Mouse (Mus musculus) heart, postnatal 0 days (tissue): ENCODE results near the gene Srm.

Experiments used
- CTCF ChIP-seq: IDR thresholded peaks from 2 replicates; pipeline ENCODE4 v1.5.1; 2016; ENCODE audit warnings: antibody characterized with exemption, control low read depth, low read depth
- EP300 ChIP-seq: IDR thresholded peaks from 2 replicates; pipeline ENCODE4 v1.6.1; 2016; ENCODE audit warnings: antibody characterized with exemption, low read depth

DNA sequence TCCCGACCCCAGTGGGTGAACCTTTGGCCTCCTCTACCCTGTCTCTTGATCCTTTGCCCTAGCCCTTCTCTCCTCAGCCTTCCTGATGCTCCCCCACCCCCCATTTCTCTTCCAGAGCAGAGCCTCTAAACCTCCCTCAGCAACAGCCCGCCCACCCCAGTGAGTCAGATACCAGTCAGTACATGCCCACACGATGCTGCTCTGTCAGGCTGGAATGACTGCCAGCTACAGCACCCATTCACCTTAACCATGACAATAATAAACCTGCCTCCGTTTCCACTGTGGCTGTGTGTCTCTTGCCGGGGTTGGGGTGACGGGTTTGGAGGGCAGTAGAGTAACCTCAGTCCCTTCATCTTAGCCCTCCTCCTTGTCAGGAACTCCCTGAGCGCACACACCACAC lies 12.8 kb downstream of the Srm start:
- TF ChIP-seq CTCF (no peak), EP300 (no peak)
